Mouse (Mus musculus): ENCODE measurements around the gene Gm44502. TPM values are rescaled to one million over a fixed set of nuclear protein-coding genes. Genes with fewer than 3 reads are reported as not detected.
A peak's percentile ranks its signal among the peaks of the same experiment; 100 is the strongest.

Gm44502 gene
- total and polyA plus RNA-seq, 2 experiments from 2014 or later, result 1.6 TPM; not detected in 1

GRCm38 (mm10) chr15:89384617-89385016 lies 44.9 kb downstream of the Gm44502 start, which contains the start of gene Klhdc7b:
Gene Klhdc7b (plus strand): TSS chr15:89384917.
- no peak for TF ChIP-seq CTCF (IDR thresholded peaks at IDR 0.05; ENCODE audit: low read depth)
- Histone ChIP-seq H3K4me2 (ENCODE audit: low read depth, low read length) (no peak within 1 kb of the TSS), H3K4me3 (ENCODE audit: low read length) (no peak within 1 kb of the TSS), H3K27me3 (ENCODE audit: insufficient read depth, low read length) (no peaks in the 10 kb centered on the region), H3K9me3 (ENCODE audit: low read length) (no peaks in the 10 kb centered on the region), H3K36me3 (ENCODE audit: insufficient read depth, low read length) (no peaks in the 10 kb centered on the region), H3K4me1 (ENCODE audit: insufficient read depth, low read length) (no peaks in the 10 kb centered on the region), H3K9ac (replicated peaks; ENCODE audit: low read length) (no peak within 1 kb of the TSS), H3K27ac (no peak within 1 kb of the TSS)
- ATAC-seq, result no peak
- DNase-seq (ENCODE audit: low spot score), result no peak
- WGBS, result 90% methylated on average over 7 of the region's 7 CpGs

DNA sequence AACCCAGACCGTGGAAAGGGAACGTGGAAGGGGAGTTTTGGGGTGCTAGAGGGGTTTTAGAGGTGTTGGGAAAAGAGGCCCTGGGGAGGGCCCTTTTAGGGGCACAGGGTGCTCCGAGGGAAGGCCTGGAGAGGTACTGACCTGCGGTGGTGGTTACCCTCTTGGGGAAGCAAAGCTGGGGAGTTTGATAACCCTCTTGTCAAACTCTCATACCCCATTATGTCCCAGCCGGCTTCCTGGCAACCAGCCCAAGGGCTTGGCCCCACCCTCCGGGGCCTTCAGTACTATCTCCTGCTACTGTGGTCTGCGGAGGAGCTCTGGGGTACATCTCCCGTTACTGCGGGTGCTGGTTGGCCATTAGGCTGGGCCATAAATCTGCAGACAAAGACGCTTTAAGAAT lies 50.1 kb downstream of the Gm44502 start:
- peak overlapping the region; percentile 57 for H3K4me2 ChIP-seq (ENCODE audit: low read depth, low read length)
- H3K4me1 ChIP-seq (ENCODE audit: insufficient read depth, low read length), result 0 out of 2 replicates have a peak, but pooled peaks cover 9% of the 10 kb centered on the region
- TF ChIP-seq CTCF (IDR thresholded peaks at IDR 0.05; ENCODE audit: low read depth), result no peak
- H3K4me3 ChIP-seq (ENCODE audit: low read length), result peak overlapping the region; percentile 30
- no peaks in the 10 kb centered on the region for H3K36me3 ChIP-seq (ENCODE audit: insufficient read depth, low read length)
- DNase-seq (ENCODE audit: low spot score) (no peak), ATAC-seq (no peak)
- peaks cover 24% of the 10 kb centered on the region for H3K27me3 ChIP-seq (ENCODE audit: insufficient read depth, low read length)
- H3K9ac ChIP-seq (replicated peaks; ENCODE audit: low read length), result no peak overlapping the region
- H3K9me3 ChIP-seq (ENCODE audit: low read length), result no peaks in the 10 kb centered on the region
- no peak overlapping the region for H3K27ac ChIP-seq
- WGBS, result 15% methylated on average over 10 of the region's 10 CpGs

GRCm38 (mm10) chr15:89378831-89379401 lies 50.6 kb downstream of the Gm44502 start, which contains the start of gene Odf3b:
Gene Odf3b (minus strand): TSS chr15:89379282.
- WGBS, result 1% methylated on average over 32 of the region's 33 CpGs
- Histone ChIP-seq H3K9ac (replicated peaks; ENCODE audit: low read length) (peak within 1 kb of the TSS; percentile 22; the same call in 1 of the 2 replicates), H3K4me1 (ENCODE audit: insufficient read depth, low read length) (0 out of 2 replicates have a peak, but pooled peaks cover 9% of the 10 kb centered on the region), H3K9me3 (ENCODE audit: low read length) (no peaks in the 10 kb centered on the region), H3K27me3 (ENCODE audit: insufficient read depth, low read length) (peaks cover 24% of the 10 kb centered on the region), H3K27ac (no peak within 1 kb of the TSS), H3K4me3 (ENCODE audit: low read length) (peak within 1 kb of the TSS; percentile 30), H3K4me2 (ENCODE audit: low read depth, low read length) (peak within 1 kb of the TSS; percentile 57), H3K36me3 (ENCODE audit: insufficient read depth, low read length) (no peaks in the 10 kb centered on the region)
- no peak for TF ChIP-seq CTCF (IDR thresholded peaks at IDR 0.05; ENCODE audit: low read depth)
- ATAC-seq (no peak), DNase-seq (ENCODE audit: low spot score) (no peak)

DNA sequence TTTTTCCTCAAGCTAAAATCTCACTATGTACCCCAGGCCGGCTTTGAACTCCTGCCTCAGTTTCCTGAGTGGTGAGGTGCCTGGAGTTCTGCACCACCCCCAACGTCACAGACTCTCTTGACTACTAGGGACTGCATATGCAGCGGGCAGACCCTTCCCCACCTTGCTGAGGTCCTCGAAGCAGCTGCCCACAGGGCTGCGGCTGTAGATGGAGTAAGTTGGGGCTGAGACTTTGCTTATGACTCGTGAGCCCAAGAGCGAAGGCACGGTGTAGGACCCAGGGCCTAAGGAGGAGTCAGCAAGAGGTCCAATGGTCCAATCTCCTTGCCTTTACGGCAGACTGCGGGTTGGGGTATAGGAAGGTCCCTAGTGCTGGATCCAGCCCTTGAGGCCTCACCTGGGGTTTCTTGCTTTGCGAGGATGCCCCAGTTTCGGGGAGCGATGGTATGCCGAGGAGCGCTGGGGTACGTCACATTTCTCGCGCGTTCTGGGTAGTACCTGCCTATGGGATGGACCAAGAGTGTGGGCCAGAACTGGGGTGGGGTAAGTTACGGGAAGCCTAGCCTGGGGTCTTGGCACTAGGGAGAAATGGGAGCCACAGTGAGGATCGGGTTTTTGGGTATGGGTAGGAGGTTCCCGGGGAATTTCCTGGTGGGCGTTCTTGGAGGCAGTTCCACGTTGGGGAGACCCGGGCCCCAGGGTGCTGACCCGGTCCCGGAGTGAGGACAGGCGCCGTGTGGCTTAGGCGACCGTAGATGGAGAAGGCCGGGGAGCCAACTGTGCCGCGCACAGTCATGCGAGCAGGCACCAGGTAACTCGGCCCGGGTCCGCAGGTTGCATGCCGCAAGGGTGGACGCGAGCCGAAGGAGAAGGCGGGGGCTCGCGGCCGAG lies 51.3 kb downstream of the Gm44502 start:
- DNase-seq (ENCODE audit: low spot score) (no peak), ATAC-seq (no peak)
- 0 out of 2 replicates have a peak, but pooled peaks cover 9% of the 10 kb centered on the region for H3K4me1 ChIP-seq (ENCODE audit: insufficient read depth, low read length)
- H3K27me3 ChIP-seq (ENCODE audit: insufficient read depth, low read length), result peaks cover 24% of the 10 kb centered on the region
- H3K9me3 ChIP-seq (ENCODE audit: low read length), result no peaks in the 10 kb centered on the region
- H3K4me2 ChIP-seq (ENCODE audit: low read depth, low read length), result peak overlapping the region; percentile 57
- peak overlapping the region; percentile 30 for H3K4me3 ChIP-seq (ENCODE audit: low read length)
- H3K27ac ChIP-seq, result no peak overlapping the region
- TF ChIP-seq CTCF (IDR thresholded peaks at IDR 0.05; ENCODE audit: low read depth), result no peak
- WGBS, result 13% methylated on average over 46 of the region's 46 CpGs
- no peaks in the 10 kb centered on the region for H3K36me3 ChIP-seq (ENCODE audit: insufficient read depth, low read length)
- H3K9ac ChIP-seq (replicated peaks; ENCODE audit: low read length), result peak overlapping the region; percentile 22; the same call in 1 of the 2 replicates

- 9% methylated on average over 18 of the region's 18 CpGs for WGBS
- Histone ChIP-seq H3K27me3 (ENCODE audit: insufficient read depth, low read length) (peaks cover 24% of the 10 kb centered on the region), H3K4me1 (ENCODE audit: insufficient read depth, low read length) (peaks cover 9% of the 10 kb centered on the region; the same call in 1 of the 2 replicates), H3K36me3 (ENCODE audit: insufficient read depth, low read length) (no peaks in the 10 kb centered on the region), H3K4me2 (ENCODE audit: low read depth, low read length) (no peak overlapping the region), H3K4me3 (ENCODE audit: low read length) (no peak overlapping the region), H3K9me3 (ENCODE audit: low read length) (no peaks in the 10 kb centered on the region), H3K9ac (replicated peaks; ENCODE audit: low read length) (no peak overlapping the region), H3K27ac (no peak overlapping the region)
- TF ChIP-seq CTCF (IDR thresholded peaks at IDR 0.05; ENCODE audit: low read depth), result no peak
- ATAC-seq (no peak), DNase-seq (ENCODE audit: low spot score) (no peak)
Observed at GRCm38 (mm10) chr15:89377362-89377761, 52.1 kb downstream of the Gm44502 start.

- TF ChIP-seq CTCF (IDR thresholded peaks at IDR 0.05; ENCODE audit: low read depth), result no peak
- peaks cover 3% of the 10 kb centered on the region; the same call in 1 of the 2 replicates for H3K36me3 ChIP-seq (ENCODE audit: insufficient read depth, low read length)
- no peak within 1 kb of the TSS for H3K9ac ChIP-seq (replicated peaks; ENCODE audit: low read length)
- DNase-seq (ENCODE audit: low spot score) (no peak), ATAC-seq (no peak)
- WGBS, result 29% methylated on average over 16 of the region's 16 CpGs
- no peak within 1 kb of the TSS for H3K4me3 ChIP-seq (ENCODE audit: low read length)
- H3K27ac ChIP-seq, result no peak within 1 kb of the TSS
- no peak within 1 kb of the TSS for H3K4me2 ChIP-seq (ENCODE audit: low read depth, low read length)
- H3K27me3 ChIP-seq (ENCODE audit: insufficient read depth, low read length), result peaks cover 24% of the 10 kb centered on the region
- peaks cover 9% of the 10 kb centered on the region; the same call in 1 of the 2 replicates for H3K4me1 ChIP-seq (ENCODE audit: insufficient read depth, low read length)
- H3K9me3 ChIP-seq (ENCODE audit: low read length), result no peaks in the 10 kb centered on the region
Observed at GRCm38 (mm10) chr15:89376957-89377356, 52.5 kb downstream of the Gm44502 start, which contains the start of gene Tymp. Gene Tymp (minus strand): TSS chr15:89377039.

All from hindbrain, postnatal 0 days (tissue).